Mouse (Mus musculus) megakaryocyte-erythroid progenitor cell, adult 5 weeks (primary cell): ENCODE measurements around the gene Slc39a13. TPM values are rescaled to one million over a fixed set of nuclear protein-coding genes. Genes with fewer than 3 reads are reported as not detected.

Experiments
- polyA plus RNA-seq: library from polyadenylated mRNA; stranded (reverse); fragments of >175 nt; gene quantifications from 2 replicates; pipeline ENCODE4 v1.2.3, GENCODE M21; 2012

The Slc39a13 gene
- 22.1 and 22.9 TPM in 2 replicates for polyA plus RNA-seq

DNA sequence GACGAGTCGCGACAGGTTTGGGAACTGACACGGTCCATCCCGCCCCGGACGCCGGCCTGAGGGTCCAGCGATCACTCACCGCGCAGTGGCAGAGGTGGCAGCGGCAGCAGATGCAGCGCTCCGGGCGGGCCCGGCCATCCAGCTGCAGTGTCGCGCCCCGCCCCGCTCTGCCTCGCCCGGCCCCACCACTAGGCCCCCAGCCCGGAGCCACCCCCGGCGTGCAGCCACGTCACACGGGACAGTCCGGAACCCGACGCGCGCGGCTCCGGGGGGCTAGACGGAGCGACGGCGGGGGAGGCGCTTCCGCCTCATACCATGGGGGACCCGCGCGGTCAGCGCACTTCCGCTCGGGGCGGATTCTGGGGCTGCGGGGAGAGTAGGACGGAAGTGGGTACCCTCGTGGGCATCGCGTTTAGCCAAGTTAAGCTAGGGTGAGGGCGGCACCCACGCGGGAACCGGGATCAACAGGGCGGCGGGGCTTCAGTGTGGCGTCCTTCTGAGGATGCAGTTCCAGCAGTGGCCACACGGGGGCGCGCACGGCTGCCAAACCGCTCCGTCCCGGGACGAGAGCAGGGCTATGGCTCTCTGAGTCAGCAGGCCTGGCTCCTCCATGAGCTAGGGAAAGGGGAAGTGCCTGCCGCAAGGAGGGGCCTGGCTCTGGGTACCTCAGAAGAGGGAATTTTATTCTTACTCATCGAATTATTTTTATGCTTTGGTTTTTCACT lies at the start of gene Slc39a13:
Slc39a13 (minus strand) TSS at position 342 of the 725 bp plus-strand sequence.

DNA sequence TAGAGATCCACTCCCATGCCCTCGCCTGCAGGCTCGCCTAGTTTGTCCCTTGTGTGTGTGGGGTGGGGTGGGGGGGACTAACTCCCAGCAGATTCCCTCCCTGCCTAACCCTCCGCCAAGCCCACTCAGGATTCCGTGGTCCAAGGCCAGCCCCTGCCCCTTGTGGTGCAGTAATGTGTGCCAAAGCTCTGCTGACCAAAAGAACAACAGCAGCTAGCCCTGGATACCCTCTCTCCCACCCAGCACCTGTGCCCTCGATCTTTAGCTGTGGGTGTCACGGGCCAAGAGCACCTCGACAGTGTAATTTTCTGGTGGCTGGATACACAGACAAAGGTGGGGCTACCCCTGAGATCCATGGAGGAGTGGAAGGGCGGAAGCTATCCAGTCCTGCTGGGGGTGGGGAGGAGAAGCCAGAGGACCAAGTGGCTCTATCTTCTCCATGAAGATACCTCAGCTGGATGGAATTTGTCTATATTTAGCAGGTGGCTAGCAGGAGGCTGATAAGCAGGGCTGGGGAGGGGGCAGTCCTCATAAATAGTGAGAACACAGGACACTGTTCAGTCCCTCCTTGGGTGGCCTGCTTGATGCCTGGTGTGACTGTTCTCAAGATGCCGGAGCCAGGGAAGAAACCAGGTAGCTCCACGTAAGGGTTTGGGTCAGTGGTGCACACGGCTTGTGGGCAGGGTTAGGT lies 47.5 kb upstream of the Slc39a13 start, which contains the start of gene Mybpc3:
Mybpc3 (plus strand) TSS at position 560 of the 691 bp plus-strand sequence.

DNA sequence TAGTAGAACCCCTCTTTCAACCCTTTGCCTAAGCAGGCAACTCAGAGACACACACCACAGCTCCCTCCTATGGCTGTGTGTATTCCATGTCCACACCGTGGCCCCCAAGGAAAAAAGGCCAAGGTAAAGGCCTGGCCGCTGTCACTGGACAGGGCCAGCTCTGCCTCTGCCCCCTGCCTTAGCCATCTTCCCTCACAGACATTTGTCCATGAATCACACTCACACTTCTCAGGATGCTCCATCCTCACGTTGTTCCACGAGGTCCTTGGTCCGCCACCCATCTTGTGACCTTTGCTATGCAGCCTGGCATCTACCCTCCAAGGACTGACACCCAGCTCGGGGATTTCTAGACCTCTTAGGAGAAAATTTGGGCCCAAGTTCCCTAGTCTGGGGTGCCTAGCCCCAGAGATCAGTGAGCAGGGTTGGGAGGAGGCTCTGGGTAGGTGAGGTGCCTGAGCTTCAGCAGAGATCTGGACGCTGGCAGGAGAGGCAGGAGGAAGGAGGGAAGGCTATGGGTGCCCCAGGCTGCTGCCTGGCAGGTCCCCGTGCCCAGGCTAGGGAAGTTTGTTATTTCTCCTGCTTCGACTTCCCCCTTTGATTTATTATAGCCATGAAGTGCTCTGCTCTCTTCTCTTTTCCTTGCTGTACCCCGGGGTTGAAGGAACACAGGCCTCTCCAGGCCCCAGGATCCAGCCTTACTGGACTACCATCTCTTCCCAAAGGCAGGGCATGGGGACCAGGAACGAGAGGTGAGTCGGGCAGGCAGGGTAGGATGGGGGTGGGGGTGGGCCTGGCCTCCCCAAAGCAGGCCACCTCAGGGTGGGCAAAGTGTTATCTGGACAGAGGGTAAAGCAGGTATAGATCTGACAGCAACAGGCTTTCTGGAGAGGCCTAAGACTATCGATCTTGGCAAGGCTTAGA lies 11.8 kb upstream of the Slc39a13 start, which contains the start of gene Spi1:
Spi1 (plus strand) TSS at position 616 of the 921 bp plus-strand sequence.

DNA sequence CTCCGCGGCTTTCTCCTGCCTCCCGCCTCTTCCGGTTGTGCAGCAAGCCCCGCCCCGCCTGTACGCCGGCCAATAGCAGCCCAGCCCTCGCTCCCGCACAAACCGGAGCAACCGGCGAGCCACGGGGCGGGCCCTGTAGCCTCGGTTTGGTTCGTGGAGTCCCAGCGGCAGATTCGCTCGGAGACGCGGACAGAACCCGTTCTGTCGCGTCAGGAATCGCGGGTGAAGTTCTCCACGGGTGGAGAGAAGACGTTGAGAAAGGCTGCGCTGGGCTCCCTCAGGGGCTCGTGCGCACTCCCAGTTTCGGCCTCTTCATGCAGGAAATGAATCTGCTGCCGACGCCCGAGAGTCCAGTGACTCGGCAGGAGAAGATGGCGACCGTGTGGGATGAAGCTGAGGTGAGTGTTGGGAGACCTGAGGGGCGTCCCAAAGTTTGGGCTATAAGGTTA lies 16.3 kb downstream of the Slc39a13 start, which contains the start of gene Psmc3:
Psmc3 (plus strand) TSS at position 76 of the 449 bp plus-strand sequence.

DNA sequence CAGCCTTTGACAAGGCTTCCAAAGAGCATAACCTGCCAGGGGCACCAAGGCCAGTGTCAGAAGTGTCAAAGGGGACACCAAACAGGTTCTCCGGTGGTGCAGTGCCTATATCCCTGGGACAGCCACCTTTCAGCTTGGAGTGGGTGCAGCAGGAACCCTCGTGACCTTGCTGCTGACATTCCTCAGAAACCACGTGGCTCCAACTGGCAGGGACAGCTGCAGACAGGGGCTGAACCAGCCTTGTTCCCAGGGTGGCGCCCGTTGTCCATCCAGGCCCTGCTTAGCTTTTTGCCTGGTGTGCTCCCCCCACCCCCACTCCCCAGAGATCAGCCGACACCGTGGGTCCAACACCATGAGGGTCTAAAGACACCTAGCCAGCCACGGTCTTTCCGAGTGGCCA lies 34.8 kb downstream of the Slc39a13 start, which contains the start of gene Rapsn:
Rapsn (plus strand) TSS at position 236 of the 400 bp plus-strand sequence.

Other genes starting within 250 kb of the Slc39a13 start
- 10.5 and 11.1 TPM in 2 replicates for gene Mtch2, start 223.3 kb downstream of the Slc39a13 start, polyA plus RNA-seq
- 0.76 and 0.90 TPM in 2 replicates for gene C1qtnf4, start 184.6 kb downstream of the Slc39a13 start, polyA plus RNA-seq
- gene Kbtbd4, start 165.7 kb downstream of the Slc39a13 start, polyA plus RNA-seq: 4.5 and 5.1 TPM in 2 replicates
- gene Ndufs3, start 165.6 kb downstream of the Slc39a13 start, polyA plus RNA-seq: 86.6 and 88.4 TPM in 2 replicates
- gene Celf1, start 130.0 kb downstream of the Slc39a13 start, polyA plus RNA-seq: 20.7 and 38.0 TPM in 2 replicates
- gene Rapsn, start 34.8 kb downstream of the Slc39a13 start, polyA plus RNA-seq: 7.6 and 9.6 TPM in 2 replicates
- gene Psmc3, start 16.4 kb downstream of the Slc39a13 start, polyA plus RNA-seq: 156 and 164 TPM in 2 replicates
- 314 and 409 TPM in 2 replicates for gene Spi1, start 12.0 kb upstream of the Slc39a13 start, polyA plus RNA-seq
- 0.21 and 0.42 TPM in 2 replicates for gene Mybpc3, start 47.7 kb upstream of the Slc39a13 start, polyA plus RNA-seq
- gene Madd, start 113.4 kb upstream of the Slc39a13 start, polyA plus RNA-seq: 20.5 and 24.3 TPM in 2 replicates
- gene Nr1h3, start 132.4 kb upstream of the Slc39a13 start, polyA plus RNA-seq: 1.9 TPM in 2 replicates
- 4.7 and 4.9 TPM in 2 replicates for gene Acp2, start 132.5 kb upstream of the Slc39a13 start, polyA plus RNA-seq
- 0.94 and 1.8 TPM in 2 replicates for gene Ddb2, start 166.6 kb upstream of the Slc39a13 start, polyA plus RNA-seq
- gene Pacsin3, start 185.5 kb upstream of the Slc39a13 start, polyA plus RNA-seq: 0.18 and 0.63 TPM in 2 replicates
- gene Arfgap2, start 194.6 kb upstream of the Slc39a13 start, polyA plus RNA-seq: 41.2 and 43.3 TPM in 2 replicates